Comparison of ENCODE assay signal across 34 mouse cellular contexts in genomic region chr2:116232793-116233192, GRCm38 (mm10).
"Had no signal": no experiment of that assay in that cellular context is flagged by ENCODE, and none has a peak within 500 bp of the region (broad histone marks: within the 10 kb centered on the region; RNA-seq: fewer than 3 reads in every experiment).

No protein-coding gene starts in this region.

- H3K4me3 ChIP-seq: heart, embryonic 12.5 days; heart, embryonic 13.5 days; heart, embryonic 15.5 days; hindbrain, embryonic 10.5 days; hindbrain, embryonic 12.5 days; hindbrain, embryonic 13.5 days; hindbrain, embryonic 15.5 days; intestine, embryonic 15.5 days; kidney, embryonic 15.5 days; layer of hippocampus, adult 2 months; left cerebral cortex, adult 2 months had no signal

- H3K4me1 ChIP-seq: heart, embryonic 12.5 days; heart, embryonic 13.5 days; heart, embryonic 15.5 days; hindbrain, embryonic 10.5 days; hindbrain, embryonic 12.5 days; hindbrain, embryonic 13.5 days; hindbrain, embryonic 15.5 days; intestine, embryonic 15.5 days; kidney, embryonic 15.5 days had no signal

- DNase-seq: heart, postnatal 10 days; heart, postnatal 14 days; heart, postnatal 36 days; heart, postnatal 4 days; kidney, adult 11 months; kidney, adult 18-20 months; kidney, adult 8-10 months; kidney, adult 9 months; kidney, postnatal 10 days; kidney, postnatal 14 days; kidney, postnatal 25 days; kidney, postnatal 36 days; kidney, postnatal 4 days; layer of hippocampus, adult 9-11 months; layer of hippocampus, postnatal 36 days had no signal

- H3K9me3 ChIP-seq: heart, embryonic 12.5 days; heart, embryonic 13.5 days; heart, embryonic 15.5 days; hindbrain, embryonic 10.5 days; hindbrain, embryonic 12.5 days; hindbrain, embryonic 13.5 days; hindbrain, embryonic 15.5 days; intestine, embryonic 15.5 days; kidney, embryonic 15.5 days had no signal

- H3K36me3 ChIP-seq: heart, embryonic 12.5 days; heart, embryonic 13.5 days; heart, embryonic 15.5 days; hindbrain, embryonic 10.5 days; hindbrain, embryonic 12.5 days; hindbrain, embryonic 13.5 days; hindbrain, embryonic 15.5 days; intestine, embryonic 15.5 days; kidney, embryonic 15.5 days had no signal

- ATAC-seq: hindbrain, embryonic 16.5 days; hindbrain, postnatal 0 days; inflammation-experienced regulatory T-cells, adult 6 months; intestine, embryonic 15.5 days; intestine, embryonic 16.5 days; intestine, postnatal 0 days had no signal

- H3K4me2 ChIP-seq: heart, embryonic 11.5 days; heart, embryonic 12.5 days; heart, embryonic 13.5 days; heart, embryonic 15.5 days; hindbrain, embryonic 12.5 days; hindbrain, embryonic 13.5 days; hindbrain, embryonic 14.5 days; hindbrain, embryonic 15.5 days; intestine, embryonic 15.5 days; kidney, embryonic 15.5 days had no signal

- H3K27ac ChIP-seq: heart, embryonic 13.5 days; heart, embryonic 15.5 days; hindbrain, embryonic 10.5 days; hindbrain, embryonic 12.5 days; hindbrain, embryonic 13.5 days; hindbrain, embryonic 14.5 days; hindbrain, embryonic 15.5 days; hindbrain, postnatal 0 days; intestine, embryonic 15.5 days; kidney, embryonic 15.5 days; kidney, postnatal 0 days; layer of hippocampus, adult 2 months; left cerebral cortex, adult 2 months had no signal

- H3K9ac ChIP-seq: heart, embryonic 12.5 days; heart, embryonic 13.5 days; heart, embryonic 15.5 days; hindbrain, embryonic 12.5 days; hindbrain, embryonic 13.5 days; hindbrain, embryonic 14.5 days; hindbrain, embryonic 15.5 days; intestine, embryonic 15.5 days; kidney, embryonic 15.5 days had no signal

- H3K27me3 ChIP-seq: heart, embryonic 12.5 days; heart, embryonic 13.5 days; heart, embryonic 15.5 days; hindbrain, embryonic 12.5 days; hindbrain, embryonic 13.5 days; hindbrain, embryonic 15.5 days; intestine, embryonic 15.5 days; kidney, embryonic 15.5 days had no signal
